Mouse (Mus musculus) left cerebral cortex, adult 2 months (tissue): Measurements from ENCODE around the gene Mrpl42. TPM values are rescaled to one million over a fixed set of nuclear protein-coding genes. Genes with fewer than 3 reads are reported as not detected.

ENCODE experiments used
- DNase-seq, 2 experiments: peaks; one replicate each; pipeline ENCODE4 v3.0.0; 2021 to 2022; ENCODE audit warnings: low spot score in 2 of 2, mixed read lengths in 1 of 2; ENCODE audit errors: extremely low spot score in 1 of 2
- H3K27ac ChIP-seq: fragments of 200-600 bp; 2 replicates; pipeline ENCODE4 v1.8.1; 2022
- H3K4me3 ChIP-seq: fragments of 200-600 bp; 2 replicates; pipeline ENCODE4 v1.8.1; 2022
- CTCF ChIP-seq: fragments of 200-600 bp; IDR thresholded peaks from 2 replicates; pipeline ENCODE4 v1.8.1; 2022; ENCODE audit warnings: antibody characterized with exemption, mild to moderate bottlenecking, moderate library complexity
- intact Hi-C: fragments of 180-260 bp; cut with DNase I; formaldehyde crosslinking; loops from one replicate; pipeline ENCODE4 v1.15.1; 2025
- total RNA-seq, 2 experiments: library from RNA; stranded (reverse); gene quantifications; 2 replicates each; pipeline ENCODE4 v1.2.3; 2021

Mrpl42 gene
- total RNA-seq, 2 experiments from 2014 or later = 69.0 to 71.2 TPM

DNA sequence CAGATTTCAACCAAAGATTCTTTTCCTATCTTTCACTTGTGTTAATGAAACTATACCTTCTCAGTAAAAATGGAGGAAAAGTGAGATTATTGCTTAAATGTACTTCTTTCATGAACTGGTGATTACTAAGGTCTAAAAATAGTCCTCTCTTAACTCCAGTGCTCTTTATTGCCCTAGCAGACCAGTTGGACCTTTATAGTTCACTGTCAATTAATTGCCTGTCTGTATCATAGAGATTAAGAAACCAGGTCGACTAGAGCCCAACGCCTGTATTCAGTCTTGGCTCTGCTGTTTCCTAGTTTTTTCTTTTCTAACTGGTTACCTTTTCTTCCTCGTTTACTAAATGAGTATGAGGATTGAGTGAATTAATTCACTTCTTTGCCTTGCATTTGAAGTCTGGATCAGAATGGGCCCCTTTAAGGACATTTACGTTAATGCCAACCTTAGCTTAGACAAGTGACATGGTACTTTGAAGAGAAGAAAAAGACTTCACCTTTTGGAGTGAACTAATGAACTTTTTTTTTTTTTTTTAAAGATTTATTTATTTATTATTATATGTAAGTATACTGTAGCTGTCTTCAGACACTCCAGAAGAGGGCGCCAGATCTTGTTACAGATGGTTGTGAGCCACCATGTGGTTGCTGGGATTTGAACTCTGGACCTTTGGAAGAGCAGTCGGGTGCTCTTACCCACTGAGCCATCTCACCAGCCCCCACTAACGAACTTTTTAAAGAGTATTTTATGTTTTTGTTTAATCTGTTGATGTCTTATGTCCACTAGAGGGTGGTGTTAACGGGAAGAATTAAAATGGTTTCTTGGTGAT, 33.9 kb upstream of the Mrpl42 start:
- peak; percentile 12; the same call in 1 of the 2 replicates for TF ChIP-seq CTCF
- H3K27ac ChIP-seq = no peak overlapping the region
- intact Hi-C loops = no loop called here
- H3K4me3 ChIP-seq = no peak overlapping the region
- no peak for DNase-seq

DNA sequence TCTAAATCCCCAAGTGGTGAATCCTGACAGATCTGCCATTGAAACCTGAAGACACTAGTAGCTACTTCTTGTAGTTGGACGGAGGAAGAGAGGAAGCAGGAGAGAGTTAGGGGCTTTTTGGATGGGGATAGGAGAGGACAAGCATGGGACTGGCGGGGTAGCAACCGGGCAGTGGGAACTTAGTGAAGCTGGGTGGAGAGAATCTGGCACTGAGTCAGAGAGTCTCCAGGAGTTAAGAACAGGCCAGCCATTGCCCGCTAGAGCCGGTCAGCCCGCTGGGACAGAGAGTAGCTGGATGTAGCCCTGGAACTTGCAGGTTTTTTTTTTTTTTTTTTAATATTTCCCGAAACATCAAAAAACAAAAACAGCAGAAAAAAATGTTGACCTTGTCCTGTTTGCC, 31.6 kb upstream of the Mrpl42 start:
- H3K27ac ChIP-seq = no peak overlapping the region
- intact Hi-C loops = no loop called here

DNA sequence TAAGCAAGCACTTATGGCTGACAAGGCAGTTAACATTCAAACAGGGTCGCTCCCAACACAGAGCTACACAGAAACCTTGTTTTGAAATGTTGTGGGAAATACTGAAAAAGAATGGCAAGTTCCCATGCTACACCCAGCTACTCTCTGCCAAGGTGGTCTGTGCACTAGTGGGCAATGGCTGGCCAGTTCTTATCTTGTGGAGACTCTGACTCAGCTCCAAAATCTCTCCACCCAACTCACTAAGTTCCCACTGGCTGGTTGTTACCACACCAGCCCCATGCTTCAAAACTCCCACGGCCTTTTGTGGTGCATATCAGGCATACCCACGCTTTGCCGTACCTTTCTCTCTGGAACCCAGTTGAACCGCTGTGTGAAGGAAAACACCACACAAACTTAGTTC, 31.2 kb upstream of the Mrpl42 start:
- Histone ChIP-seq H3K27ac (no peak overlapping the region), H3K4me3 (no peak overlapping the region)
- intact Hi-C loops = no loop called here
- no peak for TF ChIP-seq CTCF
- no peak for DNase-seq

More for the DNA sequence above, 31.6 kb upstream of the Mrpl42 start:
- TF ChIP-seq CTCF = no peak
- DNase-seq = no peak
- no peak overlapping the region for H3K4me3 ChIP-seq

GRCm38 (mm10) chr10:95530551-95531121, 28.9 kb upstream of the Mrpl42 start:
- Histone ChIP-seq H3K4me3 (no peak overlapping the region), H3K27ac (no peak overlapping the region)
- intact Hi-C loops = no loop called here
- no peak for TF ChIP-seq CTCF
- DNase-seq = no peak

- intact Hi-C loops = no loop called here
- Histone ChIP-seq H3K27ac (no peak overlapping the region), H3K4me3 (no peak overlapping the region)
- no peak for TF ChIP-seq CTCF
- DNase-seq = no peak
These were observed 24.9 kb upstream of the Mrpl42 start for GRCm38 (mm10) chr10:95526495-95527122.

DNA sequence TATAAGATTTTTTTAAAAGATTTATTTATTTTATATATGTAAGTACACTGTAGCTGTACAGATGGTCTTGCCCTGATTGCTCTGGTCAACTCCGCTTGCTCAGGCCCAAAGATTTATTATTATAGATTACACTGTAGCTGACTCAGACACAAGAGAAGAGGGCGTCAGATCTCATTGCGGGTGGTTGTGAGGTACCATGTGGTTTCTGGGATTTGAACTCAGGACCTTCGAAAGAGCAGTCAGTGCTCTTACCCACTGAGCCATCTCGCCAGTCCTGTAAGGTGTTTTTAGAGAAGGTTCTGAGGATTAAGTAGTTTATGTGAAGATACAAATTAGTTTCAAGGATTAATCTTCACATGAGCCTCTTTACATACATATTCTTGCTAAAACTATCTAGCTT, 24.1 kb upstream of the Mrpl42 start:
- DNase-seq = no peak
- H3K4me3 ChIP-seq = no peak overlapping the region
- H3K27ac ChIP-seq = no peak overlapping the region
- intact Hi-C loops = no loop called here
- TF ChIP-seq CTCF = no peak

DNA sequence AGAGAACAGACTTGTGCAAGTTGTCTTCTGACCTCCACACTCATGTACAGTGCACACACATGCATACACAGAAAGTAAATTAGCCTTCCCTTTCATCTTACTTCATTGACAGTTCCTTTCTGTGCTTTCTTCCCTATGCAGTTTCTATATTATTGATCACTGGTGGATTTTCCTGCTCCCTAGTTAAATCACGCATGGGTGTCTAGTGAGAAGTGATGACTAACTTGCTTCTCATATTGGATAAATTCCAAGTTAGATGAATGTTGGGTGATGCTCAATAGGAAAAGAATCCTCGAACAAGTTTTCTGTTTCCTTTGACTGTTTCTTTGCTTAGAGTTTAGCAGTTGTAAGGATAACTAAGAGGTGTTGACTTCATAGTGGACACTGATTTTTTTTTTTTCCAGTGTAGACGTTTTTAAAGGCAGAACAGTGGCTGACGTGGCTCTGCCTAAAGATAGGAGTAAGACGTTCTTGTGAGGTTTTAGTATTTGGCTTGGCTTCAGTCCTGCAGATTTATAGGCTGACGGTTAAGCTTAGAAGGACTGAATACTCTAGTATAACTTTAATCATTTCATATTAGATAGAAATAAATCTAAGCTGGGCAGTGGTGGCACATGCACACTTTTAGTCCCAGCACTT, 23.4 kb upstream of the Mrpl42 start:
- no peak overlapping the region for H3K27ac ChIP-seq
- no peak for DNase-seq
- TF ChIP-seq CTCF = no peak
- no peak overlapping the region for H3K4me3 ChIP-seq
- intact Hi-C loops = no loop called here

GRCm38 (mm10) chr10:95517656-95518055, 15.9 kb upstream of the Mrpl42 start:
- intact Hi-C loops = no loop called here
- no peak for DNase-seq
- H3K27ac ChIP-seq = no peak overlapping the region
- H3K4me3 ChIP-seq = no peak overlapping the region
- TF ChIP-seq CTCF = no peak

DNA sequence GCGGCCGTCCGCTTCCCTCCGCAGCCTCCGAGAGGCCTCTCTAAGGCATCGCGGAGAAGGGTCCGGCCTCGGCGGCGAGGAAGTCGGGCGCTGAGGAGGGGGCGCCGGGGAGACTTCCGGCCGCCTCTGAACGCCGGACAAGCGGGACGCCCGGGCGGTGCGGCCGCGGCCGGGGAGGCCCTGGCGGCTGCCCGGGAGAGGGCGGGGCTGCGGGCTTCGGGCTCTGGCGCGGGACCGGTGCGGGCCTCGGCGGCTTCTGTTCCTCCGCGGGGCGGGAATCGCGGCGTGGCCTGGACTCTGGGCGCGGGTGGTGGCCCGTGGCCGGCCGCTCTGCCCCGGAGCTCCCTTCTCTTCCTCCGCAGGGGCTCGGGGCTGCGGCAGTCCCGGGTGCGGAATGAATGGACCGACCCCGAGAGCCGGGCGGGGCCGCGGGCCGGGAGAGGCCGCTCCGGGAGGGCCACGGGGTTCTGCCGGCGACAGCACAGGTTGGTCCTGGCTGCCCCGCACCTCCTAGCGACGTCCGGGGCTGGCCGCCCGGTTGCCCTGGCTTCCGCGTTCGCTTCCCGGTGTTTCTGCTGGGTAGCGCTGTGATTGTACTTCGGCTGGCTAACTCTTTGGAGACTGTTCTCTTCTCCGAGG, 13.7 kb upstream of the Mrpl42 start:
- no peak for TF ChIP-seq CTCF
- H3K4me3 ChIP-seq = peak overlapping the region; percentile 91
- DNase-seq = peak; percentile 45 to 52
- peak overlapping the region; percentile 92 for H3K27ac ChIP-seq
- intact Hi-C loops = loop anchor here (1.0 kb wide), 1 partner anchor 48 kb away; no protein-coding TSS in a partner anchor

DNA sequence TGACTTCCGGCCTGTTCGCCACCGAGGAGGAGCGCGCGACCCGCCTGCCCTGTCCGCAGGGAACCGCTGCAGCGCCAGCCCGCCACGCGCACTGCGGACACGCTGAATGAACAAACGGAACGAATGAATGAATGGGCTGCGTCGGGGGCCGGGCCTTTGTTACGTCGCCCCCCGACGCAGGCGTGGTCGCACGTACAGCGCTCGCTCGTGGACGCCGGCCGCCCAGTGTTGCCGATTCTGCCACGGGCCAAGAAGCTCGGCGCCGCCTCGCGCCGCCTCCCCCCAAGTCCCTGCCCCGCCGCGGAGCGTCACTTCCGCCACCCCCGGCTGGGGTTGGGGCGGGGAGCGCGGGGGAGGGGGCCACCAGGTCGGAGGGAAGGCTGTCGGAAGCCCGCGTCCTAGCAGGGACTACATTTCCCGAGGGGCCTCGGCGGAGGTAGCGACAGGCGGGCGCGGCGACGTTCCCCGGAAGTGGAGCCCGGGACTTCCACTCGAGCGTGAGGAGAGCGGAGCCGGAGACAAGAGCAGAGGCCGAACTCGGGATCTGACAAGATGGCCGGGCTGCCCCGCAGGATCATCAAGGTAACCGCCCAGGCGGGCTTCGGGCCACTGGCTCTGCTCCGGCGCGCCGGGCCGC, 13.0 kb upstream of the Mrpl42 start, which contains the start of gene Ube2n:
Gene Ube2n (plus strand): TSS at position 490 of the 637 bp plus-strand sequence.
- intact Hi-C loops = loop anchor here (1.0 kb wide), 2 partner anchors 13 to 49 kb away; partner anchors contain the start of gene Mrpl42
- Histone ChIP-seq H3K4me3 (peak within 1 kb of the TSS; percentile 91), H3K27ac (peak within 1 kb of the TSS; percentile 92)
- peak; percentile 98 to 99 for DNase-seq
- TF ChIP-seq CTCF = no peak
